Mouse (Mus musculus) natural killer cell, adult 2 months (primary cell): ENCODE results near the gene Stam2.

Experiments
- DNase-seq, 2 experiments: peaks; one replicate each; pipeline ENCODE4 v3.0.0; 2022; ENCODE audit warnings: low spot score in 2 of 2

Stam2 gene

GRCm38 (mm10) chr2:52730891-52731290 lies 11.2 kb downstream of the Stam2 start:
- no peak for DNase-seq

- DNase-seq: no peak
Observed at GRCm38 (mm10) chr2:52720231-52721025, 21.7 kb downstream of the Stam2 start.

- no peak for DNase-seq
Observed at GRCm38 (mm10) chr2:52717076-52717475, 25.0 kb downstream of the Stam2 start.

- DNase-seq: no peak
Observed at GRCm38 (mm10) chr2:52715538-52715937, 26.5 kb downstream of the Stam2 start.

GRCm38 (mm10) chr2:52714111-52714510 lies 28.0 kb downstream of the Stam2 start:
- DNase-seq: no peak

GRCm38 (mm10) chr2:52710804-52711203 lies 31.3 kb downstream of the Stam2 start:
- DNase-seq: no peak

- no peak for DNase-seq
Observed at GRCm38 (mm10) chr2:52709417-52709816, 32.7 kb downstream of the Stam2 start.

GRCm38 (mm10) chr2:52701368-52702036 lies 40.6 kb downstream of the Stam2 start:
- DNase-seq: no peak

- no peak for DNase-seq
Observed at GRCm38 (mm10) chr2:52700352-52700751, 41.7 kb downstream of the Stam2 start.

- no peak for DNase-seq
Observed at GRCm38 (mm10) chr2:52694604-52695003, 47.5 kb downstream of the Stam2 start.

- DNase-seq: no peak
Observed at GRCm38 (mm10) chr2:52691745-52692144, 50.3 kb downstream of the Stam2 start.

GRCm38 (mm10) chr2:52686601-52687000 lies 55.5 kb downstream of the Stam2 start:
- no peak for DNase-seq

GRCm38 (mm10) chr2:52677589-52677988 lies 64.5 kb downstream of the Stam2 start:
- no peak for DNase-seq

- DNase-seq: no peak
Observed at GRCm38 (mm10) chr2:52676913-52677303, 65.2 kb downstream of the Stam2 start.

GRCm38 (mm10) chr2:52676023-52676912 lies 65.8 kb downstream of the Stam2 start, which contains the start of gene Cacnb4:
Cacnb4 (minus strand) TSS chr2:52676831.
- no peak for DNase-seq

GRCm38 (mm10) chr2:52675278-52675987 lies 66.6 kb downstream of the Stam2 start:
- no peak for DNase-seq

- no peak for DNase-seq
Observed at GRCm38 (mm10) chr2:52674886-52675277, 67.2 kb downstream of the Stam2 start.

GRCm38 (mm10) chr2:52673172-52673571 lies 68.9 kb downstream of the Stam2 start:
- no peak for DNase-seq

- DNase-seq: no peak
Observed at GRCm38 (mm10) chr2:52670733-52671132, 71.3 kb downstream of the Stam2 start.

- no peak for DNase-seq
Observed at GRCm38 (mm10) chr2:52668480-52668879, 73.6 kb downstream of the Stam2 start.

- DNase-seq: no peak
Observed at GRCm38 (mm10) chr2:52656722-52657121, 85.4 kb downstream of the Stam2 start.

- DNase-seq: no peak
Observed at GRCm38 (mm10) chr2:52654541-52654940, 87.5 kb downstream of the Stam2 start.
